Mouse (Mus musculus): Measurements from ENCODE around the gene 4933430I17Rik. TPM values are rescaled to one million over a fixed set of nuclear protein-coding genes. Genes with fewer than 3 reads are reported as not detected.

4933430I17Rik gene
- total RNA-seq, 2 experiments from 2014 or later, result 0.46 to 0.80 TPM

- no peak for DNase-seq (ENCODE audit: low spot score in 2 of 2)
Observed at GRCm38 (mm10) chr4:62503374-62503970, 21.7 kb upstream of the 4933430I17Rik start, which contains the start of gene Hdhd3. Hdhd3 (minus strand) TSS chr4:62503467.

GRCm38 (mm10) chr4:62505991-62506390 lies 19.2 kb upstream of the 4933430I17Rik start:
- no peak for DNase-seq (ENCODE audit: low spot score in 2 of 2)

- no peak for DNase-seq (ENCODE audit: low spot score in 2 of 2)
Observed at GRCm38 (mm10) chr4:62506798-62507197, 18.4 kb upstream of the 4933430I17Rik start.

GRCm38 (mm10) chr4:62508839-62509238 lies 16.3 kb upstream of the 4933430I17Rik start:
- no peak for DNase-seq (ENCODE audit: low spot score in 2 of 2)

GRCm38 (mm10) chr4:62509946-62510345 lies 15.2 kb upstream of the 4933430I17Rik start:
- DNase-seq (ENCODE audit: low spot score in 2 of 2), result no peak

- no peak for DNase-seq (ENCODE audit: low spot score in 2 of 2)
Observed at GRCm38 (mm10) chr4:62513998-62514506, 11.1 kb upstream of the 4933430I17Rik start.

GRCm38 (mm10) chr4:62514995-62515394 lies 10.2 kb upstream of the 4933430I17Rik start:
- DNase-seq (ENCODE audit: low spot score in 2 of 2), result no peak

- DNase-seq (ENCODE audit: low spot score in 2 of 2), result no peak
Observed at GRCm38 (mm10) chr4:62515490-62515889, 9.7 kb upstream of the 4933430I17Rik start.

- no peak for DNase-seq (ENCODE audit: low spot score in 2 of 2)
Observed at GRCm38 (mm10) chr4:62516079-62516478, 9.1 kb upstream of the 4933430I17Rik start.

GRCm38 (mm10) chr4:62516579-62516978 lies 8.6 kb upstream of the 4933430I17Rik start:
- no peak for DNase-seq (ENCODE audit: low spot score in 2 of 2)

- no peak for DNase-seq (ENCODE audit: low spot score in 2 of 2)
Observed at GRCm38 (mm10) chr4:62517046-62517445, 8.1 kb upstream of the 4933430I17Rik start.

- no peak for DNase-seq (ENCODE audit: low spot score in 2 of 2)
Observed at GRCm38 (mm10) chr4:62517538-62518415, 7.4 kb upstream of the 4933430I17Rik start.

- DNase-seq (ENCODE audit: low spot score in 2 of 2), result no peak
Observed at GRCm38 (mm10) chr4:62518416-62519121, 6.6 kb upstream of the 4933430I17Rik start.

GRCm38 (mm10) chr4:62519122-62519848 lies 5.9 kb upstream of the 4933430I17Rik start:
- DNase-seq (ENCODE audit: low spot score in 2 of 2), result no peak

- DNase-seq (ENCODE audit: low spot score in 2 of 2), result peak; percentile 80 to 89
Observed at GRCm38 (mm10) chr4:62519849-62520233, 5.3 kb upstream of the 4933430I17Rik start, which contains the start of gene Alad. Alad (minus strand) TSS chr4:62519918.

- no peak for DNase-seq (ENCODE audit: low spot score in 2 of 2)
Observed at GRCm38 (mm10) chr4:62520892-62521400, 4.2 kb upstream of the 4933430I17Rik start.

- no peak for DNase-seq (ENCODE audit: low spot score in 2 of 2)
Observed at GRCm38 (mm10) chr4:62525489-62525811, 281 bp downstream of the 4933430I17Rik start.

- DNase-seq (ENCODE audit: low spot score in 2 of 2), result no peak
Observed at GRCm38 (mm10) chr4:62526256-62526655, 1.1 kb downstream of the 4933430I17Rik start.

GRCm38 (mm10) chr4:62527655-62528054 lies 2.5 kb downstream of the 4933430I17Rik start:
- no peak for DNase-seq (ENCODE audit: low spot score in 2 of 2)

GRCm38 (mm10) chr4:62533729-62534128 lies 8.6 kb downstream of the 4933430I17Rik start:
- DNase-seq (ENCODE audit: low spot score in 2 of 2), result no peak

- DNase-seq (ENCODE audit: low spot score in 2 of 2), result no peak
Observed at GRCm38 (mm10) chr4:62541802-62542201, 16.6 kb downstream of the 4933430I17Rik start.
